Mouse (Mus musculus) adrenal gland, adult 18-20 months (tissue): ENCODE results near the gene H2-Oa. TPM values are rescaled to one million over a fixed set of nuclear protein-coding genes. Genes with fewer than 3 reads are reported as not detected.
A peak's percentile ranks its signal among the peaks of the same experiment; 100 is the strongest.

Experiments
- DNase-seq, 2 experiments: peaks; one replicate each; pipeline ENCODE4 v3.0.0; 2021 to 2022; ENCODE audit warnings: low spot score in 2 of 2
- long read RNA-seq, 2 experiments: library from polyadenylated mRNA; stranded (forward); transcript quantifications; one replicate each; pipeline ENCODE4 v2.0.0; 2021
- total RNA-seq, 2 experiments: library from RNA; stranded (reverse); gene quantifications; 1 replicate in 1 of 2; 2 replicates in 1 of 2; pipeline ENCODE4 v1.2.3; 2021

Gene H2-Oa
- under 1 TPM; 0.36 to 0.54 TPM for total RNA-seq
- long read RNA-seq, experiment 1, partial matches to known transcripts: 0 of 1 reads
- long read RNA-seq, experiment 1, other reads (novel, unspliced or antisense): 0 of 1 reads
- long read RNA-seq, experiment 2: 0 reads

DNA sequence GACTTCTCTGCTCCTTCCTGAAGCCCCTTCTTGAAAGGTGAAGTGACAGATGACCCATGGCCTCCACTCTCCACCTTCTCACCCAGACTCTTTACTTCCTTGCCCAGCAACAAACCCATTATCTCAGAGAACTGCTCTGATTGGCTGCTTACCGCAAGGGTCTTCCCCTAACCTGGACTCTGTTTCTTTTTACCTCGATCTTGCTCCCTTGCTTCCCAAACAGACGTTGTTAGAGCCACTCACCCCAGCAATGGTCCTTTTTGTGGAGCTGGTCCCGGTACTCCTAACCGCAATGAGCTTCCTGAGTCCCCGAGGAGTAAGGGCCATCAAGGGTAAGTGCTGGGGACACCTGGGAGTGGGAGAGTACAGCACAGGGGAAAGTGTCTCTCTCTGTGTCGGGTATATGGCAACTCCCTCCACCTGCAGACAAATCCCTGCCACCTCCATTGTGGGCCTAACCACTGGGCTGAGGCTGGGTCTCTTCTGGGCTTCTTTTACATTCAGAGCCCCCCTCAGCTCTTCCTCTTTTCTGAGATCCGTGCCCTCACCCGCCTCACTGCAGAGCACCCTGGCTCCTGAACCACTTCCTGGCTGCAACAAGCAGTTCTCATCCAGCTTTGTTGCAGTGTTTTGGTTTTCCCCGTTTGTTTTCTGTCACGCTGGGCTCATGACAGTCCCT, at the start of gene H2-Oa:
Gene H2-Oa, plus strand, starts transcription at position 144 of the 679 bp plus-strand sequence.
- DNase-seq: no peak

DNA sequence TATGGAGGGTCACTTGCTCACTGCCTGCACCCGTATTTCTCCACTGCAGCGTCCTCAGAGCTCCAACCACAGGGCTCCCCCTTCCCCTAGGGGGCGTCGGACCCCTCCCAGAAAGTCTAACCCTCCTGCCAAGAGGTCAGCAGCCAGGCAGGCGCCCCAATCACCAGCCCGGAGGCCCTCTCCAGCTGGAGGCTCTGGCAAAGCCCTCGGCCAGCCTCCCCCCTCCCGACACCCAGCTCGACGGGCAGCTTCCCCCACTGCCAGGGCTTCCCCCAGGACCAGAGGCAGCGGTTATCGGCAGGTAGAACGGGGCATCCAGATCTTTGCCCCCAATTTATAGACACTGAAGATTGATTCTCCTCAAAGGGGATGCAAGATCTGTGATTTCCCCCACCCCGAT, 46.2 kb upstream of the H2-Oa start:
- no peak for DNase-seq

DNA sequence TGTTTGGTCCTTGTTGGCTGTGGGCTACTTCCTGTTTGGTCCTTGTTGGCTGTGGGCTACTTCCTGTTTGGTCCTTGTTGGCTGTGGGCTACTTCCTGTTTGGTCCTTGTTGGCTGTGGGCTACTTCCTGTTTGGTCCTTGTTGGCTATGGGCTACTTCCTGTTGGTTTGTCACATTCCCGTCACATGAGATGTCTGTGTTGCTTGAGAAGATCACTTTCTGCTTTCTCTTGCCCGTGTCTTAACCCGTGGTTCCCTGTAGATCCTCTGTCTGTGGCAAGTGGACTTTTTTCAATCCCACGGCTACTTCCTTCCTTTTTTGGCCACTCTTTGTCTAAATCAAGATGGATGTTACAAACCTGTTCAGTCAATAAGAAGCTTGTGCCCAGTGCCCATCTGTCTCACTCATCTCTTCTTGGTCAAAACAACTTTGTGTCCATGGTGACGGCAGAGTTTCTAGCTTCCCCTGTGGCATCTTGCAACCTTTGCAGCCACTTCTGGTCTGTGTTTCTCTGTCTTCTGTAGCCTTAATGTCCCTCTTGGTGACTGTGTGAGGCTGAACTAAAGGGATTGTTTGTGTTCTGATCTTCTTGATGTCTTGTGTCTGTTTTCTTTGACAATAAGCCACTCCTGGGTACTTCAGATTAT, 44.6 kb upstream of the H2-Oa start:
- no peak for DNase-seq

DNA sequence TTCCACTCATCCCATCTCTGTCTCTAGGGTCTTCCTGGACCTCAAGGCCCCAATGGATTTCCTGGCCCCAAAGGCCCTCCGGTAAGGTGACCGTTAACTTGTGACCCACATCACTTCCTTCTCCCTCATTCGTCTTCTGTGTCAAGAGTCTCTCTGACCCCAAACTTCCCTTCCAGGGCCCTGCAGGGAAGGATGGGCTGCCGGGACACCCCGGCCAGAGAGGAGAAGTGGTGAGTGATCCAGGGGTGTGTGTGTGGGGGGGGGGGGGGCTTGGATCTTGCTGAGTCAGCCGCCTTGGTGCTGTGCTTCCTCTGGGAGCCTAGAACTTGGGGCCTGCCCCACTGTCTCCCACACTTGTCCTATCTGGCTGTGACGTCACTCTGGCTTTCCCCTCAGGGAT, 34.9 kb upstream of the H2-Oa start:
- DNase-seq: no peak

DNA sequence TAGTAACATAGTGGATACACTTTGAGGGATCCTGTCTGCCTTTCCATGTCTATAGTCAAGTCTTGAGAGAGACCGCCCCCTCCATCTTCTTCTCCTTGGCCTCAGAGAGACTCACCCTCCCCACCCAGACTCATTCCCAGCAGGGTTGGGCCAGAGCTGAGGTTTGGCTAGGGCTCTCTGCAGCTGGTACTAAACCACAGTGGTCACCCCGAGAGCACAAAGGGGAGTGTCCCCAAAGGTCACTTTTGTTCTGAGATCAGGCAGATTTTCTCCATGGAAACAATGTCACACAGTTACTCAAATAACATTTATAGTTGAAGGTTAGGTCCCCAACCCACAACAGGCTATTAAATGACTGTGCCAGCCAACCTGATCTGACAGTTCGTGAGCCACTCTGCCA, 23.3 kb upstream of the H2-Oa start:
- DNase-seq: no peak

DNA sequence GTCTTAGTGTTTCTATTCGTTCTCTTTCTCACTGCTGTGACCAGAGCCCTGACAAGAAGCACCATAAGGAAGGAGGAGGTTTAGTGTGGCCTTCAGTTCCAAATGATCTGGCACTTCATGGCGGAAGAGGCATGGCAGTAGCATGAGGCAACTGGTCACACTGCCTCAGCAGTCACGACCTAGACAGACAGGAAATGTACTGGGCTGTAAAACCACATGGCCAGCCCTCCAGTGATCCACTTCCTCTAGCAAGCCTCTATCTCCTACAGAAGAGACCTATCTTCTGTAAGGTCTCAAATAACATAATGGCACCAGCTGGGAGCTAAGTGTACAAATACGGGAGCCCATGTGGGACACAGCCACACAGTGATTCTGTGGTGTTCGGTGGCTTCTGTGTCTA, 20.0 kb upstream of the H2-Oa start:
- DNase-seq: no peak

DNA sequence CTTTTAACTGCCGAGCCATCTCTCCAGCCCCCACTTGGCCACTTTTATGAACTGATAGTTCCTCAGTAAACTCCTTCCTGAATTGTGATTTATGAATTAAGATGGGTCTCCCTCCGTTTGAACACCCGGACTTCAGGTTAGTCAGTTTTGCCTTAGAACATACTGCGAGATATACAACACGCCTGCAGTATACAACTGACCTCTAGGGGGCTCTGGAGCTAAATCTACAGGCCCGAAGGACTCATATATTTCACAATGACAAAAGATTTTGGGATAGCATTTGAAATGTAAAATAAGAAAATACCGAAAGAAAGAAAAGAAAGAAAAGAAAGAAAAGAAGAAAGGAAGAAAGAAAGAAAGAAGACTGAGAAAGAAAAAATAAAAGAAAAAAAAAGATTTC, 16.9 kb upstream of the H2-Oa start:
- DNase-seq: peak; percentile 62 to 76

DNA sequence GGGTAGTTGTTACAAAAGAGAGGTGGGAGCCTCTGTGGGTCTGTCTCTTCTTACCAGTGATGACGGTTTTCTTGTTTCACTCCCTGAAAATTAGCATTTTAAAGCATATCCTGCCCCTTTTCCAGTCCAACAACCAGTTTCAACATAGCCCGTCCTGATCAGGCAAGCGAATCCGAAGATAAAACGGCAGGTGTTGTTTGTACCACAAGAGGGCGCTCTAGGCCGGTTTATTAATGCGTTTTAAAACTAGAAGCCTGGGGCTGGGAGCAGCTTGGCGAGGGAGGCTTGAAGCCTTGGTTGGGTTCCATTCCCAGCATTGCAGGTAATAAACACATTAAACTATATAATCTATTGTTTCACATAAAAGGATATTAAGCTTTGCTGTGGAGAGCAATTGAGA, 14.6 kb upstream of the H2-Oa start:
- DNase-seq: peak; percentile 56 to 63

DNA sequence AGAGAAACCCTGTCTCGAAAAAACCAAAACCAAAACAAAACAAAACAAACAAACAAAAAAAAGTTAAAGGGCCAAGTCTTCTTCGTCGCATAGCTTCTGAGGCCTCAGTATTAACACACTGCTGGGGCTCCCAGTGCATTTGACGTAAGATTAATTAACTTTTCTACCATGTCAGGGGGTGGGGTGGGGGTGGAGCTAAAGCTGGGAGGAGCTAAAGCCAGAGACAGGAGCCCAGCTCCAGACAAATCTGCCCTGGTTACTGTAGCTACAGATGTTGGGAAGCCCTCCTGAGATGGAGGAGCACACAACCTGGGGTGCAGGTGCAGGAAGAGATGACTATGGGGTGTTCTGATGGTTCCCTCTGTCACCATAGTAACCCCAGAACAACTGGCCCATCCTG, 14.0 kb upstream of the H2-Oa start:
- DNase-seq: no peak

DNA sequence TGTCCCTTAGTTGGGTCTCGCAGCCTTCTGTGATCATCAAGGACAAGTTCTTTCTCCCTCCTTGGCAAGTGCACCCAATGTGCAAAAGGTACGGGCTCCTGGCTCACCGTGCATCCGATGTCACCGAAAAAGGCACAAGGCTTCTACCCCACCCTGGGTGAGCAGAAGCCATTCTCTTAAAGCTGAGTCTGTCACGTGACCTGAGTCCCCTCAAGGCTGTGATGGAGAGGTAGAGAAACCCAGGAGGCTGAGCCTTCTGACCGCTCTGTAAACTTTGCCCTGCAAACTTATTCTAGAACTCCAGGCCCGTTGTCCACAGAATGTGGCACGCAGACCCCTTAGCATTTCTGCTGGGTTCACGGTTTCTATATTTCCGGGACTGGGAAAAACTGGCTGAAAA, 13.1 kb upstream of the H2-Oa start:
- DNase-seq: no peak

DNA sequence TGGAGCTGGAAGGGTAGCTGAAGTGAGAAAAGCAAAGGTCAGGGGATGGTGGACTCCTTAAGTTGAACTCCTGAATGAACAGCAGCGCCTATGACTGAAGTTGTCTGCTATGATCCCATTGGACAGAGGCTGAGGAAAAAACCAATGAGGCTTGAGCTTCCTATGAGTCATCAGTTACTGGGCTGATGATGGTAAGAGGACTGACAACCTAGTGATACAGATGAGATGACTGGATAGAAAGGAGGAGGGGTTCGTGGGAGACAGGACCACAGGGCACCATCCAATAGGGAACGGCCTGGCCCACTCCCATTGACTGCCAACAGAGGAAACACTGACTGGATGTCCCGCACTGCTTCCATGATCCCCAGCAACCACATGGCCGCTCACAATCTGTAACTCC, 12.5 kb upstream of the H2-Oa start:
- DNase-seq: no peak

DNA sequence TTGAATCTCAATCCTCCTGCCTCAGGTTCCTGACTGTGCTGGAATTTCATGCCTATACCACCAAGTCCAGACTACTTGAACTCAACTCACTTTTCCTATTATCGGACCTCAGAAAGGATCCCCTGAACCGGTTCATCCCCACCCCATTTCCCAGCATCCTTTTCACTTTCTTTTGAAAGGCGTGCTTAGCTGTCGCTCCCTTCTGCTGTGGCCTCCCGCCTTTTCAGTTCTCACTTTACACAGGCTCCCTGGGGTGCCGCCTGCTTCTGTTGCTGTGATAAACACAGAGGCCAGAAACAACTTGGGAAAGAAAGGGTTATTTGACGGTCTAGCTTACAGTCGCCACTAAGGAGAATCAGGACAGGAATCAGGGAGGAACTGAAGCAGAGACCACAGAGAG, 9.0 kb upstream of the H2-Oa start:
- no peak for DNase-seq

DNA sequence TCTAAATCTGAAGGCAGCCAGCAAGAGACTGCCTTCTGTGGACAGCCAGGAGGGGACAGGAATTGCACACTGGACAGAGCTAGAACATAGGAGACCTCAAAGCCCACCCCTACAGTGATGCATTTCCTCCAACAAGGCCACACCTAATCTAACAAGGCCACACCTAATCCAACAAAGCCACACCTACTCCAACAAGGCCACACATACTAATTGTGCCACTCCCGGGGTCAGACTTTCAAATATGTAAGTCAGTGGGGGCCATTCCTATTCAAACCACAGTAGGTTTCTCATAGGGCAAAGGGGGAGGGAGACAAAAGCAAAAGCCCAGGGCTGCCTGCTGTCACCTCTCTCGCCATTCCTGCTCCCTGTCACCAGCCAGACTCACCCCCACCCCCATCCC, 4.8 kb upstream of the H2-Oa start:
- no peak for DNase-seq

DNA sequence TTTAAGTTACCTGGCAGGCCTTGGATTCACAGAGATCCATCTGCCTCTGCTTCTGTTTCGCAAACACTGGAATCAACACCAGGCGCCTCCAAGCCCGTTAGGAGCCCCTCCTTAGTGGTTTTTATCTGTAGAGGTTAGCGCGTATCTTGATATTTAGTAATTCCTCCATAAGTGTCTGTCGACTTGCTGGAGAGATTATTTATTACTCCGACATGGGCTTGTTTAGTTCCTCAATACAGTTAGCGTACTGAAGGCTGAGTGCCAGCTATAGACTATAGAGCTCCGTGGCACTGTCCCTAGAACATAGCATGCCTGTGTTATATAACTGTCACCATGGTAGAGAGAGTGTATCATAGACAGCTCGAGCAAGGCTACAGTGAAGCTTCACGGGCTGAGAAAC, 4.0 kb upstream of the H2-Oa start:
- no peak for DNase-seq

DNA sequence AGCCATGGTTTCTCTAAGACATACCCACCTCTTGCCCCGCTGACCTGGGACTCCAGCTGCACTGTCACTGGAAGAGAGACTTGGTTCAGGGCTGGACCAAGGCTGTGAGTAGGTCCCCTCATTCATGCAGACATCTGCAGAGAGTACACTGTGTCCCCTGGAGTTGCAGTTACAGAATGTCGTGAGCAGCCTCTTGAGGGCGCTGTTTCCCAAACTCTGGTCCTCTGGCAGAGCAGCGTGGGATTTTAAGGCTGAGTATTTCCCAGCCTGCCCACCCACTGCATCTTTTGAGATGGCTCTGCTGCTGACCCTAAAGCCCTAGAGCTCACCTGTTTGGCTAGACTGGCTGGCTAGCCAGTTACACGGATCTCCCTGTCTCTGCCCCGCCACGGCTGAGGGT, 1.2 kb upstream of the H2-Oa start:
- DNase-seq: no peak

DNA sequence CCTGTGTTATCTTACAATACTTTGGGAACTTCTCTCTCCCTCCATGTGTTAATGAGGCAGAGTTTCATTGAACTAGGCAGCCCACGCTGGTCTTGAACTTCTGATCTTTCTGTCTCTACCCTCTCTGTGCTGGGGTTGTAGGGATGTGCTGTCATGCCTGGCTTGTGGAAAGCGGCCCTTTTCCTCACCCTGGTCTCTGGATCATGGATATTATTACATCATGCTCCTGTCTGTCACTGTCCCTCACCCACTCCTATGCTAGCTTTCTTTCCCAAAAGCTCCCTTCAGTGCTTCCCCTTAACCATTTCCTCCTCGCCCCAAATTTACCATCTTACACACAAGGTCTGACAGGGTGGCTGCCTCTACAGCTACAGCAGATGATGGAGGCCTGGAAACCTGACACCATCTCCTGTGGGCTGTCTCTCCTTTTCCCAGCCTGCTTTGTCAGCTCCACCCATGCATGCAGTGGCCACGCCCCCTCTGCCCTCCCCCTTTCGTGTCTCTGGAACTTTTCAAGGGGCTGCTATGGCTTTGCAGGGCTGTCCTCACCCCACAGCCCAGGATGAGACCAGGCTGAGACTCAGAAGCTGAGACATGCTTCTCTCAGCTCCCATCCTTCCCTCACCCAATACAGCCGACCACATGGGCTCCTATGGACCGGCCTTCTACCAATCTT, 1.2 kb downstream of the H2-Oa start:
- DNase-seq: no peak

DNA sequence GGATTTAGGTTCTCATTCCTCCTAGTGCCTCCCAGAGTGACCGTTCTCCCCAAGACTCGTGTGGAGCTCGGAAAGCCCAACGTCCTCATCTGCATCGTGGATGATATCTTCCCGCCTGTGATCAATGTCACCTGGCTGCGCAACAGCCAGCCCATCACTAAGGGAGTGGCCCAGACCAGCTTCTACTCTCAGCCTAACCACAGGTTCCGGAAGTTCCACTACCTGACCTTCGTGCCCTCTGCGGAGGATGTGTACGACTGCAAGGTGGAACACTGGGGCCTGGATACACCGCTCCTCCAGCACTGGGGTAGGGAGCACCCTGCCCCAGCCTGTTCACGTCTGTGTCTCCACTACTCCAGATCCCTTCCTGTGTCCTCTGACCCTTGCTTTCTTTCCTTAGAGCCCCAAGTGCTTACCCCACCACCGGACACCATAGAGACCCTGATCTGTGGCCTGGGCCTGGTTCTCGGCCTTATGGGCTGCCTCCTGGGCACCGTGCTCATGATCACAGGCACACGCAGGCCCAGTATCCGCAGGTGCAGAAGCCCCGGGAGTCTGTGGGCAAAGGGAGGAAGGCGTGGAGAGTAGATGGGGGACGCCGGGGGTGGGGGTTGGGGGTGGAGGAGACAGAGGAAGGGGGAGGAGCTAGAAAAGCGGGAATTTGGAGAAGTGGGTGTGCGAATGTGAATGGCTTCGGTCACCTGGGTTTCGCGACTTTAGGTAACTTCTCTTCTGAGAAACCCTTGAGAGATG, 2.3 kb downstream of the H2-Oa start:
- DNase-seq: no peak

DNA sequence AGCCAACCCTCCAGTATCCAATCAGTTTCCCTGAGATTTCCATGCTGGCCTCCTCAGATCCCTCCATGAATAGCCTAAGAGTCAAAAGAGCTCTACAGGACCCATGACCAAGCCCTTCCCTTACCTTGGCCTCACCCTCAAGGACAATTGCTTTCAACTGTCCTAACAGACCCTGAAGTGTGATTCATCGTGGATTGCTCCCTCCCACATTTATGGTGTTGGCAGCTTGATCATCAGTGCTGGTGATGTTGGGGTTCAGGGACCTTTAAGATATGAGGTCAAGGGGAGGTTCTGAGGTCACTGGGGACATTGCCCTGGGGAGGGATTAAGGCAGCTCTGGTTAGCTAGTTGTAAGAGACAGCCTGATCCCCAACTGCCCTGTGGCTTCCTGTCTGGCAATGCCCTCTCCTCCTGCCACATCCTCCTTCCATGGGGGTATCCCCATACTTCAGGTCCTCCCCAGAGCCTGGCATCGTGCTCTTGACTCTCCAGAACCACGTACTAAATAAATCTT, 4.4 kb downstream of the H2-Oa start:
- no peak for DNase-seq

DNA sequence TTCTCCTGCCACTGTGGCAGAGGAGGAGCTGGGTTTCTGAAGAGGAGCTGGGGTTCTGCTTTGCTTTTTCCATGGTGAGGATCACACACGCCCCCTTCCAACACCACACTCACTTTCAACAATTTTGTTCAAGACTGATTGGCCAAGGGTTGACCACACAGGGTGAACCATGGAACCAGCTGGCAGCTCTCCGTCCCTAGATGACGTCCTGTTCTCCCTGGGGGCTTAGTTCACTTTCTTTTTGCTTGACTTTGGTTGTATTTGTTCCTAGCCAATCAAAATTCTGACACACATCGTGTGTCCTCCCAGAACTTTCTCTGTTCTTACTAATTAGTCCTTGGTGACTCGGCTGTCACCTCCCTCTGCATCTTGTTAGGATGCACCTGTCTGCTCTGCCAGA, 5.1 kb downstream of the H2-Oa start:
- DNase-seq: no peak

DNA sequence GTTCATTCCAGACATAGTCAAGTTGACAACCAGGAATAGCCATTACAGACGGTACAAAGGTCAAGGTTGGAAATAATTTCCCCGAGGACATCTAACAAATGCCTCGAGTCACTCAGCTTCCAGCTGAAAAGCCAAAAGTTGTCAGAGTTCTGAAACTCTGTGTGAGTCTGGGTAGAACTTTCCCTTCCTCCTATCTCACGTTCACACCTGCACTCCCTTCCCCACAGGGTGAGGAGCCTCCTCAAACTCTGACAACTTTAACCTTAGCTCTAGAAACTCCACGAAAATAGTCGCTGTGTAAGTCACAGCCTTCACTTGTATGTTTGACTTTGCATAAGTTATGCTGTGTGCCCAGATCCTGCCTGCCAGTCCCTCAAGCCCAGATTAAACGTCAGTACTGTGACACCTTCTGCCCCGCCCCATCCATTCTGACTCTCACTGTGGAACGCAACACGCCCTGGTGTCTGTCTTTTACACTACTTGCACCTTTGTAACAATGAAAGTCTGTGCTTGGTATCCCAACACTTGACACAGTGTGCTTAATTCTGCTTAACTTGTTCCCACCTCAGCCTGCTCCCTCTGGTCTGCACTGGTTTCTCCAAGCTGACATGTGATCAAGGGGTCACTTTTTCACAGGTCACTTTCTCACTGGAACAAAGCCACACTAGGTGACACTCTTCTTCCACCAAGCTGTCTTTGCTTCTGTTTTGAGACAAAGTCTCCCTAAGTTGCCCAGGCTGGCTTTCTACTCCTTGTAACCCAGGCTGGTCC, 6.8 kb downstream of the H2-Oa start:
- no peak for DNase-seq

DNA sequence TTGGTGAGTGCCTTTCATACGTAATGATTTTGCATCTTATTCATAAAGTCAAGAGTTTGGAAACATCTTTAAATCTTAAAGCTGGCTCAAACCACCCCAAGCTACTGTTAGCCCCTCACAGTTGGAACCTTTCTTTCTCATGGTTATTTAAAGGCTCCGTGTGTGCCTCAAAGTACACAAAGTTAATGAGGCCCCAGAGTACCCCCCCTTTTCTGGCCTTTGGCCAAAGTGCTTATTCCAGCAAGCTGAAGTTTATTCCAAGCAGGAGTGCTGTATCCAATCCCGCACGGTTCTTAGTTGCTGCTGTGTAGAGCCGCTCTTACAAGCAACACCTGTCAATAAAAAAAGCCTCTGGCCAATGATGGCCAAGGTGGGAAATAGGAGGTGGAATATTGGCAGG, 7.4 kb downstream of the H2-Oa start:
- no peak for DNase-seq
